Mouse (Mus musculus) common myeloid progenitor, adult 5-6 weeks (primary cell): ENCODE measurements around the gene Htr5b. TPM values are rescaled to one million over a fixed set of nuclear protein-coding genes. Genes with fewer than 3 reads are reported as not detected.

Experiments used
- ATAC-seq: replicated peaks from 2 replicates; pipeline ENCODE4 v1.8.0; 2016; ENCODE audit warnings: low read depth, mild to moderate bottlenecking, moderate TSS enrichment, inconsistent platforms; ENCODE audit not compliant: poor library complexity, severe bottlenecking
- total RNA-seq: library from RNA; stranded (forward); fragments of 200-1000, 187-1606 nt; gene quantifications from 2 replicates; pipeline ENCODE4 v1.2.3, GENCODE M21; 2017

Gene Htr5b
- not detected in 2 replicates for total RNA-seq

DNA sequence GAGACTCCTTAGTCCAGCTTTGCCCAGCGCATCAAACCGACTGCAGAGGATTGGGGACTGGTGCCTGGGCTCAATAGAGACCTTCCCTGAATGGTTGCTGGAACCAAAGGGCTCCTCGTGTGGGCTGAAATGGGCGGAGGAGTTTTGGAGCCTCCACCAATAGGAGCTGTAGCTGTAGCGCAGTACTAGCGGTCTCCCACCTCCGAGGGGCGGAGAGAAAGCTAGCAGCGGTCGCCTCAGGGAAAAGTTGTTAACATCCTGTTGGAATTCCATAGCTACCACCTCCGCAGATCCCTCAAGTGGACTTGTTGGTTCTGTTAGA, at the start of gene Htr5b:
Htr5b (minus strand) TSS at position 67 of the 322 bp plus-strand sequence.
- ATAC-seq: no peak; the same call in 1 of the 2 replicates

DNA sequence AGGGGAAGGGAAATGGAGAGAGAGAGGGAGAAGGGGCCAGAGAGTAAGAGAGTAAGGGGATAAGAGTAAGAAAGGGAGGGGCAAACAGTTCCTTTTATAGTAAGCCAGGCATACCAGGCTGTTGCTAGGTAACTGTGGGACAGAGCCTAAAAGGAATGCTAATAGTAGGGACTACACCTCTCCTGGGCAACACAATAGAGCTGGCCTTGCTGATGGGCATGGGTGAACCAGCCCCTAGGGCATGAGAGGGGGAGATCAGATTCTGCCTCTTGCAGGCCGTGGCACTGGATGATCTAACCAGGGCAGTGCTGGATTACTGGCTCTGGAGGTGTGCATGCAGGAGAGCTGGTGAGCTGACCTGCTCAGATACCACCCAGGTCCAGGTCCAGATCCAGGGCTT, 49.2 kb upstream of the Htr5b start:
- no peak for ATAC-seq

DNA sequence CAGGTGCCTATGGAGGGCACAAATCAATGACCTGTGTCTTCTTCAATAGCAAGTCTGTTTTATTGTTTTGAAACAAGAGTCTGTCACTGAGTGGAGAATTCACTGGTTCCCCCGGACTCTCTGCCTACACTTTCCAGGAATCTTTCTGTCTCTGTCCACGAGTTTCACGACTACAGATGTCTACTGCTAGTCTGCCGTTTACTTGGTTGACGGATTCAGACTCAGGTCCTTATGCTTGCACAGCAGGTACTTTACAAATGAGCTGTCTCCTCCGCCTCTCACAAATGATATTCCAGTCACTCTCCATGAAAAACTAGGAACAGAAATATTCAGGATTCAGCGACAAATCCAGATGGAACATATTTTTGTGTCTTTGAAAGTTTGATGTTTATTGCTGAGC, 42.3 kb upstream of the Htr5b start:
- ATAC-seq: no peak

DNA sequence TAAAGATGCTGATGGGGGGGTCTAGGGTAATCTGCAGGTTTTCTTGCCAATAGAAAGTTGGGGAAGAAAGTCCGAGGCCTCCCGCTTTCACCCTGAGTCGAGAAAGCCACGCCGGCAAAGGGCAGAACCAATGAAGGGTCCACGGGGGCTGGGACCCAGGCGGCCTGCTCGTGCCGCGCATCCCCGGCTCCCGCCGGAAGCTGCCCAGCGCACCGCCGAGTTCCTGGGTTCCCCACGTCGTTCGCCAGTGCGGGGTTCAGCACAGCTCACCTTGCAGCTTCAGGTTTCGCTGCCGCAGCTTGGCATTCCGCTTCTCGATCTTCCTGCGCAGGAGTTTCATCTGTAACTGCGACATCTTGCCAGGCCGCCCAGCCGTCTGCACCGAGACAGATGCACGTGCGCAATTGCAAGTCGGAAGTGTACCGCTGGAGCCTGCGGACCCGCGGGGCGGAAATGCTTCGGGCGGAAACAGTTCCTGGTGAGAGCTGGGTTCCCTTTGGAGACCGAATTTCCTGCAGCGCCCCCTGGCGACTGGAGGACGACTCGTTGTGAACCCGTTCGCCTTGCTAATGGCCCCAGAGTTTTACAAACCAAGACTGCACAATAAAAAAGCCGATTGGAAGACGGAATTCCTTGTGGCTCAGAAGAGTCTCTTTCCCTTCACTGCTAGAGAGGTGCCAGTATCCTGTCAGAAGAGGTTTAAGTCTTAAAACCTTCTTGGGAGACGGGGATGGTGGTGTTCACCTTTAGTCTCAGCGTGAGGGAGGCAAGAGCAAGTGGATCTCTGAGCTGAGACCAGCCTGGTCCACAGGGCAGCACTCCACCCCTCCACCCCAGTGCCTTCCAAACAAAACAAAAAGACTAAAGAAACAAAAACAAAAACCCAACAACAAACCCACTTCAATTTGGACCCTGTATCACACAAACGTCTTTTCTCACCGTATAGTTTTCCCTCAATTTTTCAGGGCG, 39.5 kb upstream of the Htr5b start, which contains the start of gene Ddx18:
Ddx18 (minus strand) TSS at position 469 of the 969 bp plus-strand sequence.
- ATAC-seq: peak; percentile 99

DNA sequence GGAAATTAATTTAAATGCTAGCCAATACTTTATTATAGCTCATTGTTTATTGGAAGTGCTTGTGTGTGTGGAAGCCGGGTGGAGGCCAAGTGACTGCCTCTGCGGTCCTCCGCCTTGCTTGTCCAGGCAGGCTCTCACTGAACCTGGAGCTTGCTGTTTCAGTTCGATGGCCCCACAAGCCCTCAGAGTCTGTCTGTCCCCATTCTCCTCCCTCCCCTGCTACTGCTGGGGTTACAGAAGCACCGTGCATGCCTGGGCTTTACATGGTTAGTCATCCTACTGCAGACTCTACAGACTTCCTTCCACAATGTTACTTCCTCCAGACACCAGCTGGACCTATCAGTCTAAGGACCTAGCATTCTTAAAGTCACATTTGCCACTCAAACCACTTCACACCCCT, 29.6 kb upstream of the Htr5b start:
- no peak for ATAC-seq

DNA sequence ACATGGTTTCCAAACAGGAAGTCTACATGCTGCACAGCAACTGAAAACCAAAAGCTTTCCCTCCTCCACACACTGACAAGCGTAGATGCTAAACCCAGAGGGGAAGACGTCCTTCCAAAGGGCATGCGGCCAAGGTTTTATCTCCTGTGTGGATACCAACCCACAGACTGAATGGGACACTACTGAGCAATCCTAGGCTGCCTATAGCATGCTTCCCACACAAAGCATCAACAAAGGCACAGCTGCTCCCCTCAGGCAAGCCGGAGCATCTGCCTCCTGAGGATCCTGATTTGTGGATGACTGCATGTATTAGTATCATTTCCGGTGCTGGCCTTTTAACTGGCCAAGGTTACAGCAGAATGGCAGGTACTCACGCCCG, 23.2 kb upstream of the Htr5b start:
- ATAC-seq: no peak

DNA sequence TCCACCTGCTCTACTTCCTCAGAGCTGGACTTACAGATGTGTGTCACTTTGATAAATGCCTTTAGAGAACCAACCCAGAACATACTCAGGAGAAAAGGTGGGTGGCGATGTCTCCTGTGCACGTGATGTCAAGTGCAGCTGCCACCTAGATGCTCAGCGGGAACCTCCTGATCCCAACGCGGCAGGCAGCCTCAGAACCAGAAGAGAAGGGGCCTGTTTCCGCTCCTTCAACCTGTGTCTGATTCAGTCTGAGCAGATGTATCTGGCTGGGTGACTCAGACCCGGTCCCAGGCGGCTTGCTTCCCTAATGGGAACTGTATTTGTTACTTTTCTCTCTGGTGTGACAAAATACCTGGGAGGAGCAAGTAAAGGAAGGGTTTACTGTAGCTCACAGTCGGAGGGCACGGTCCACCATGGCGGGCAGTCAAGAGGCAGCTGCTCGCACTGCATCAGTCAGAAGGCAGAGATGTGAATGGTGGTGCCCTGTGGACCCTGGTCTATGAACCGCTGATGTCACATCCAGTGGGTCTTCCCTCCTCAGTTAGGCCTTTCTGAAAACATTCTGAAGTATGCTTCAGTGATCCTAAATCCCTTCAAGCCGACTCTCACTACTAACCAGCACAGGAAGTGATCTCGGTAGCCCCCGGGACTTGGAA, 22.7 kb upstream of the Htr5b start:
- no peak for ATAC-seq

DNA sequence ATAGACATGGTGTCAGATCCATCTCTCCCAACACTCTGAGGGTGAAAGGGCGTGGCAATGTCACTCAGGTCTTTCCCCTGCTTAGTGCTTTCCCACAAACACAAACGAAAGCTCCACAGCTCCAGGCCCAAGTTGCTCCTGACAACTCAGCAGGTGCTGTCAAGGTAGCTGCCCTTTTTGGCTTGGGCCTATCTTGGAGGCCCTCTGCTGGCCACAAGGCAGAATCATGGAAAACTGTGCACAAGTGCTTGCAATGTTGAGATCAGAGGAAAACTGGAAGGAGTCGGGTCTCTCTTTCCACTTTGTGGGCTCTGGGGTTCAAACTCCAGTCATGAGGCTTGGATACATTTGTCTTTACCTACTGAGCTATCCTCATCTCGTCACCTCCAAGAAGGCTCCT, 21.2 kb upstream of the Htr5b start:
- peak; percentile 47; the same call in 1 of the 2 replicates for ATAC-seq

DNA sequence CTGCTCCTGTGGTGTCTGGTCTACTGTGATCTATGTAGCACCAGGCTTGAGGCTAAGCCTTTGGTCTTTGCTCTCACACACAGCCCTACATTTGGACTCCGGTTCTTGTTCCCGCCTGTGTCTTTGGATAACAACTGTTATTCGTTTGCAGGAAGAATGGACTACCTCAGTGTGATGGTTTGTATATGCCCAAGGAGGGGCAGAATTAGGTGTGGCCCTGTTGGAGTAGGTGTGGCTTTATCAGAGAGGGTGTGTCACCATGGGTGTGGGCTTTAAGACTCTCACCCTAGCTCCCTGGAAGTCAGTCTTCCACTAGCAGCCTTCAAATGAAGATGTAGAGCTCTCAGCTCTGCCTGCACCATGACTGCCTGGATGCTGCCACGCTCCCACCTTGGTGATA, 20.4 kb upstream of the Htr5b start:
- no peak for ATAC-seq

DNA sequence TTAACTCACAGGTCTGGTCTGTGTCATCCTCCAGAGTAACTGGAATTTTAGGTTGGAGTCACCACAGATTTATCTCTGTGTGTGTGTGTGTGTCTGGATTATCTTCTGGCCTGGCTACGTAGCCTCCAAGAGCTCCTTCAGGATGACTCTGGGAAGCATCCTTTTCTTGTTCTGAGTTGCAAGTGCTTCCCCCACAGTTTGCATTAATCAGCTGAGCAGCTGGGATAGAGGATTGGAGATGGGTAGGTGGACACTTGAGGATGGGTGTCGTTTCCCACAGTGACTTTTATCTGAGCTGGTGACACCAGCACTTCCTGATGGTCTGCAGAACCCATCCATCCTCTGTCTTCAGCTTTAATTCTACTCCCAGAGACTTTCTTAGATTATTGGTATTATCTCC, 18.6 kb upstream of the Htr5b start:
- ATAC-seq: no peak

DNA sequence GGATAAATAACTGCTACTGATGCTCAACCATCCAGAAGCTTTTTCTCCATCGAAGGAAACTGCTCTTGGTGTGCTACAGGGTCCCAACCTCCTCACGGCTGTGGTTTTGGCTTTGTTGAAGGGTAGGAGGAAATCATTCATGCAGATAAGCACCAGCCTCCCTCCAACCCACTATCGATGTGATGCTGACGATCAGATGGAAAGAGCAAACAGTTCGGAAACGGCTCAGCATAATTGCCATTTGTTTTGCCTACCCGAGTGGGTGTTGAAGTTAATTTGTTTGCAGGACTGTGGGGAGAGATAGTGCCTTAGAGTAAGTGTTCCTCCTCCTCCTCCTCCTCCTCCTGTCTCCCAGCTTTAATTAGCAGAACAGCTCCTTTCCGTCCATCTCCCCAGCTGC, 12.1 kb upstream of the Htr5b start:
- no peak for ATAC-seq

DNA sequence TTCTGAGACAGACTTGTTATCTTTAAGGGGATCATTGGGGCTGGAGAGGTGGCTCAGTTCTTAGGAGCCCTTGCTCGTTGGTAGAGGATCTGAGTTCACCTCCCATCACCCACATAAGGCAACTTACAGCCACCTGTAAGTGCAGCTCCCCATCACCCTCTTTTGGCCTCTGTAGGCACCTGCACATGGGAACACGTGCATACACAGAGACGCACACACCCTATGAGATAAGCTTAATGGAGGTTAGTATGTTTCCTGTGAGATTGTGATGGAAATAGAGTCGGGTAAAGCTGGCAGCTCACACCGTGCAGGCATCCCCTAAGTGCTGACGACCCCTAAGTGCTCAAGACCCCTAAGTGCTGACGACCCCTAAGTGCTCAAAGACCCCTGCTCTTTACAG, 3.2 kb upstream of the Htr5b start:
- ATAC-seq: no peak

DNA sequence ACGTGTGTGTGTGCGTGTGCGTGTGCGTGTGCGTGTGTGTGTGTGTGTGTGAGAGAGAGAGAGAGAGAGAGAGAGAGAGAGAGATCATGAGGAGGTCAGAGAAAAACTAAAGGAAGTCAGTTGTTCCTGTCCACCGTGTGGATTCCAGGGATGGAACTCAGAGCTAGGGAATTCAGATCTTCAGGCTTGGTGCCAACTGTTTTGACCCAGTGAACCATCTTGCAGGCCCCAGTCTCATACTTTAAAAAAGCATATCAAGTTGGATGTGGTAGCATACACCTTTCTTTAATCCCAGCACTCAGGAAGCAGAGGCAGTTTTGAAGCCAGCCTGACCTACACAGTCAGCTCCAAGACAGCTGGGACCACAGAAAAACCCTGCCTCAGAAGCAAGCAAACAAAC, 1.0 kb upstream of the Htr5b start:
- ATAC-seq: no peak

DNA sequence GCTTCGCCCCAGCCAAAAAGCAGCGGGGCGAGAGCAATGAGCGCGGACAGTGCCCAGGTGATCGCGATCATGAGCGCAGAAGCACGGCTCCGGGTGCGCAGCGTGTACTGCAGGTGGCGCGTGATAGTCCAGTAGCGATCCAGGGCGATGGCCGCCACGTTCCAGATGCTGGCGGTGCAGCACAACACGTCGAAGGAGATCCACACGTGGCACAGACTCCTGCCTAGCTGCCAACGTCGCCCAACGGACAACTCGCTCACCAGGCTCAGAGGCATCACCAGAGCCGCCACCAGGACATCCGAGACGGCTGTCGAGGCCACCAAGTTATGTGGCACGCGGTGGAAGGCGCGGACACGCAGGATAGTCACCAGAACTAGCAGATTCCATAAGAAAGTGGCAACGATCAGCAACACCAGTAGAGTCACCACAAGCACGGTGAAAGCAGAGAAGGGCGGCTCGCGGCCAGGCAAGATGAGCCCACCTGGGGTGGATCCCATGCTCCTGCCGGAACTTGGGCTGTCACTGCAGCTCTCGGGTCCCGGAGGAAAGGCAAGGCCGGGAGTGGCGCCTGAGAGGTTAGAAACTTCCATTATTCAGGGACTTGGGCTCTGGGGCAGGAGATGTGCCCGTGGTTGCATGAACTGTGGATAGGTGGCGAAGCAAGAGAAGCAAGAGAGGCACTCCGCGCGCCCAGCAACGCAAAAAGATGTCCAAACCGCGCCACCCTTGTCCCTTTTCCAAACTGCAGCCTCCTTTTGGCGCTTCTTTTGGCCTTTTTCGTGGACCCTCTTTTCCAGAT, 466 bp downstream of the Htr5b start:
- peak; percentile 25; the same call in 1 of the 2 replicates for ATAC-seq

DNA sequence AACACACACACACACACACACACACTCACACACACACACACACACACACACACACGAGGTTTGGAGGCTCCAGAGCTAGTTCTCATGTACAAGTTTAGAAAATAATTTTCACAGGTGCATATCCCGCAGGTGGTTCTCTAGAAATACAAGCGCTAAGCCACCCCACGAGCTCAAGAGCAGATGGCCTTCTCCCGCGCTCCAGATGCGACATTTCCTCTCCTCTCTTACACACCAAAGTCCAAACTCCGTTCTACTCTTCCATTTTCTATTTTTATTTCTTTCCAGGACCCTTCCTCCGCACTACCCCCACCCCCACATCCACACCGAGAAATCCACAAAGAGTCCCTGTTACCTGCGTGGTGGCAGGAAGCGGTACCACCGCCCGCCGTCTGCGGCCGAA, 1.2 kb downstream of the Htr5b start:
- ATAC-seq: no peak

DNA sequence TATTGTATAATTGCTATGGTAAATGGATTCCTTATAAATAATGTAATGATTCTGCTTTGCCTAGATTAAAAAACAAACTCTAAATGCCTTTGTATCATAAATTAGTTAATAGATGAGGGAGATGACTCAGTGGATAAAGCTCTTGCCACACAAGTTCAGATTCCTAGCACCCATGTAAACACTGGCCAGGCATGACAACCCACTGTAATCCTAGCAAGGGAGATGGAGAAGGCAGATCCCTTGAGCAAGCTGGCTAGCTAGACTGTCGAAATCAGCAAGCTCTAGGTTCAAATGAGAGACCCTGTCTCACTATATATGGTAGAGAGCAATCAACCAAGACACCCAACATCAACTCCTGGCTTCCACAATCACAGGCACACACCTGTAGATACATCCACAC, 9.7 kb downstream of the Htr5b start:
- ATAC-seq: no peak

DNA sequence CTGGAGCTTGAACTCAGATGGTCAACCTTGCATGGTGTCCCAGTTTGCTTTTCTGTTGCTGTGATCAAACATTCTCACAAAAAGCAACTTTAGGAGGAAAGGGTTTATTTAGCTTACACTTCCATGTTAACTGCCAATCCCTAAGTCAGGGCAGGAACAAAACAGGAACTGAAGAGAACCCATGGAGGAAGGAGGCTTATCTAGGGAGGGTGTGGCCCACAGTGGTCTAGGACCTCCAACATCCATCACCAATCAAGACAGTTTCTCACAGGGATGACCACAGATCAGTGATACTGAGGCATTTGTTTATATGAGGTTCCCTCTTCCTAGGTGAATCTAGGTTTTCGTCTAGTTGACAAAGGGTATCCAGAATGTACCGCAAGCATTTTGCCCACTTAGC, 16.3 kb downstream of the Htr5b start:
- 0 out of 2 replicates have a peak, but pooled peaks have one; percentile 38 for ATAC-seq

DNA sequence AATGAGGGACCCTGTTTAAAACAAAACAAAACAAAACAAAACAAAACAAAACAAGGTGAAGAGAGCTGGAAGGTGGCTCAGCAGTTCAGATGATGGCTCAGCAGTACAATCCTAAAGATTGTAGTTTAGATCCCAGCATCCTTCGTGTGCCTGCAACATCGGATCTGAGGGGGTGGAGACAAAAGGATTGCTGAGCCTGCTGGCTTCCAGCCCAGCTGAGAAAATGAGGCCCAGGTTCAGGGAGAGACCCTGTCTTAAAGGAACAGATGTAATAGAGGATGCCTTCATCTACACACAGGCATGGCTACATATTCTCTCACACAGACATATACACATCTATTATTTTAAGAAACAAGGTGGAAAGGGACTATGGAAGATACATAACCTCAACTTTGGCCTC, 17.1 kb downstream of the Htr5b start:
- ATAC-seq: no peak

DNA sequence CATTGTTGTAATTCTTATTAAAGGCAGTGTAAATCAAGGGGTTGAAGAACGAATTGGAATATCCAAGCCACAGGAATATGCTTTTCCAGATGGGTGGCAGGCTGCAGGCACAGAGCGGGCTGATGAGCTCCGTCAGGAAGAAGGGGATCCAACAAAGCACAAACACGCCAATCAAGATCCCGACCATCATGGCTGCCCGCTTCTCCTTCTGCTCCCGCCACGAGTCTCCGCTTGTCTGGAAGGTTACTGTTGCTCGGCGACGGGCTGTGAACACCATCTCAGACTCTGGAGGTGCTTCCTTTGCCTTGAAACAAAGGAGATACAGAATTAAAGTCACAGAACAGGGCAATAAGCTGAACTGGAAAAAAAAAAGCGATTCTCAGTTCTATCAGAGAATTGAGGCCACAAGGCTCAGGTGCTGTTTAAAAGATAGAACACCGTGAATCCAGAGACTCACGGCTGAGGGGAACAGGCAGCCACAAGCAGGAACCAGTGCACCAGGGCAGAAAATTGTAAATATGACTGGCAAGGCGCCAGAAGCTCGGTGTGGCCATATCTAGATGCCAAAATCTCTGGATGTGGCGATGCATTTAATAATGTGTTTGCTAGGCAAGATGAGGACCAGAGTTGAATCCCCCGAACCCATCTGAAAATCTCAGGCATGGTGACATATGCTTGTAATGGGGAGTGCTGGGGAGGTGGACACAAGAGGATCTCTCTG, 17.7 kb downstream of the Htr5b start:
- no peak for ATAC-seq

DNA sequence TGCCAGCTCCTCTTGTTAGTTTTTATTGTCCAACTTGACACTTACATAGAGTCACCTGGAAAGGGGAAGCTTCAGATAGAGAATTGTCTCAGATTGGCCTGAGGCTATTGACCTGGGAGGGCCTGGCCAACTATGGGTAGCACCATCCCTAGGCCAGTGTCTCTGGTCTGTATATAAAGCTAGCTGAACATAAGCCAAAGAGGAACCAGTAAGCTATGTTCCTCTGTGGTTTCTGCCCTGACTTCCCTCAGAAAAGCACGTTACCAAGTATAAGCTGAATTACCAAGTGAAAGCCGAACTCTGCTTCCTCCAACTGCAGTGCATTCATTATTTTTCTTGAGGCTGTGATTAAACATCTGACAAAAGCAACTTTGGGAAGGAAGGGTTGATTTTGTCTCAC, 19.5 kb downstream of the Htr5b start:
- peak; percentile 80 for ATAC-seq
